Mouse (Mus musculus) thymus, postnatal 25 days (tissue): Measurements from ENCODE around the gene 1700024P04Rik.

Source experiments
- DNase-seq: peaks from one replicate; pipeline ENCODE4 v3.0.0; 2022

The 1700024P04Rik gene

GRCm38 (mm10) chr13:98963612-98964011 is 20.8 kb downstream of the 1700024P04Rik start:
- no peak for DNase-seq

DNA sequence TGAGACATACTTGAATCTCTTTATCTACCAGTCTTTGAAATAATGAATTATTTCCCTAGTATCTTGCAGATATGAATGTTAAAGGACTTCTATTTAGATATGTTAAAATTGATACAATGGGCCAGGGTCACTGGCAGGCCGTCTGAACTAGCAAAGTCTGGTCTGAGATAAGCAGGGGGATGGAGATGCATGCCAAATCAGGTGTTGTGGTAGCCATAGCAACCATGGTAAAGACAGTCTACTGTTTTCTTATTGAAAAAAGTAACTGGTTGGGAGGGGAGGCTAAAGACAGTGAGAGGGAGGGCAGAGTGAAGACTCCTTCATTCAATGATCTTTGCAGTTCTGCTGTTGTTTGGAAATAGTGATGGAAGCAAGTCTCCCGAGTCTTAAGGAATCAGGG is 26.2 kb downstream of the 1700024P04Rik start:
- no peak for DNase-seq

GRCm38 (mm10) chr13:98956209-98956608 is 28.2 kb downstream of the 1700024P04Rik start:
- DNase-seq, result no peak

- no peak for DNase-seq
These were observed 28.7 kb downstream of the 1700024P04Rik start for GRCm38 (mm10) chr13:98955676-98956075.

- DNase-seq, result no peak
These were observed 29.1 kb downstream of the 1700024P04Rik start for GRCm38 (mm10) chr13:98955226-98955625.

DNA sequence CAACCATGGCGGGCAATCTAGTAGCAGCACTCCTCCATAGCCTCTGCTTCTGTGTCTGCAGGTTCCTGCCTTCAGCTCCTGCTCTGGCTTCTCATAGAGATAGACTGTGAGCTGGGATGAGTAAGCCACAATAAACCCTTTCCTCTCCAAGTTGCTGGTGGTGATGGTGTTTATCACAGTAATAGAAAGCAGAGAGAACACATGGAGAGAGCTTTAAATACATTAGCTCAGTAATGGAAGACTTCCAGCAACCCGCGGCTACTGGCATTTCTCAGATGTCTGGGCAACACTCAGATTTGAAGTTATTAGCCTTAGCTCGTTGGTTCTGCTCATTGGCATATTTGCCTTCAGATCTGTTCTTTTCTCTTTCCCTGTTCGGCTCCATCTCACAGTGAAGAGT is 30.5 kb downstream of the 1700024P04Rik start:
- DNase-seq, result no peak

- DNase-seq, result no peak
These were observed 32.4 kb downstream of the 1700024P04Rik start for GRCm38 (mm10) chr13:98951951-98952350.

DNA sequence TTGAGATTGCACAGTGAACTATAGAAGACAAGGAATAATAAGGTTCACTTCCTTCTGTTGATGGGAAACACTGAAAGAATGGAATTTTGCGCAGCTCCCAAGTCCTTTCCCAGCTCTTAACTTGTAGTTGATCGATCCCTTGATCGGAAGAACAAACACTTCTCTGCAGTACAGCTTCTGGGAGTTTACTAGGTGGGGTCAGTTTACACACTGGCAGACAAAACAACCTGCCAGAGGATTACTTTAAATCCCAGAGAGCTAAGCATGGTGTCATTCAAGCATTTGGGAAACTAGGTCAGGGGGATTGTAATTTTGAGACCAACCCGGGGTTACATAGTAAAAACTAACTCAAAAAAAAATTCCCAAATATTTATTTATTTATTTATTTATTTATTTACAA is 36.2 kb downstream of the 1700024P04Rik start:
- DNase-seq, result no peak

GRCm38 (mm10) chr13:98946434-98946833 is 37.9 kb downstream of the 1700024P04Rik start:
- DNase-seq, result no peak

DNA sequence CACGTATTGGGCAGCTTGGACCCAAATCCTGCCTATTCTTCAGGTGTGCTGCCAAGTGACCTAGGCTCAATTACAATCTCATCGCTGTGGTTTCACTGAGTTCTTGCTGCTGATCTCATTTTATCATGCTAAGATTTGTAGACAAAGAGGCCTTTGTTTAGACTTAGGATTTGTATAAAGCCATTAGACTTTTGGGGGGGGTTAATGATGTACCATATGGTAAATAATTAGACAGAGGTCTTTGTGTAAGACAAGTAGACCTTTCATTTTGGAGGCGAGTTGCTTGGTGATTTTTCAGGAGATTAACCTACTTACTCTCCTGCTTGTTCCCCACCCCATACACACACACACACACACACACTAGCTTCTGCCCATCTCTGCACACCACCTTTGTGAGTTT is 38.5 kb downstream of the 1700024P04Rik start:
- no peak for DNase-seq

- DNase-seq, result no peak
These were observed 39.0 kb downstream of the 1700024P04Rik start for GRCm38 (mm10) chr13:98945381-98945780.

DNA sequence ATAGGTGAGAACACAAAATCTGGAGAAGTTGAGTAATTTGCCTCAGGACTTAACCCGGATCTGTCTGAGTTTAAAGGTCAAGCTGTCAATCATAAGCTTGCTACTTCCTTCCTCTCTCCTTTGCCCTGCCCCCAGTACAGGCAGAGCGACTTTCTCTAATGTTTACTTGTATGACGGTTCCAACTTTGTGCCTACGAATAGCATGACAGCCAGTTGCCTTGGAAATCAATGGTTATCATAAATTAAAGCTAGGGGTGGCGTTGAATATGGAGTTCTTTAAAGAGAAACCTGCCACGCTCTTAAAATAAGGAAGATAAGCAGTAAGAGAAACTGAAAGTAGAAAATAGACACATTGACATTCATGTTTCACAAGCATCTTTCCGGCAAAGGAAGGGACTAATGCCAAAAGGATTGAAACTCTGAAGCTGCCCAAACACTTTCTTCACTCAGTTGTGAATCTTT is 39.7 kb downstream of the 1700024P04Rik start:
- DNase-seq, result peak; percentile 60

DNA sequence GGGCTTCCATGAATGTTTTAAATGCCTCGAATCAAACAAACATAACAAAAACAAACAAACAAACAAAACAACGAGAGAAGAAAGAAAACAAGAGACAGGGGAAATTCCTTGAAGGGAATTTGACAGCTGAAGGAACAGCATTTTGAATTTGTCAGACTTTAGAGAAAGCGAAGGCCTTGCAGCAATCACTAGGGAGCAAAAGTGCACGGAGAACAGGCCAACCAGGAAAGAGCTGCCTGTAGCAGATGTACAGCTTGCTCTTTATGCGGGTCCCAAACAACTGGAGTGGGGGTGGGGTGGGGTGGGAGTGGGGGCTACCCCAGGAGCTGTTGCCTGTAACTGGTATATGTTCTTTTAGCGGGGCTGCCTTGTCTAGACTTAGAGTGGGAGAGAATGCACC is 42.0 kb downstream of the 1700024P04Rik start:
- no peak for DNase-seq

- DNase-seq, result no peak
These were observed 42.5 kb downstream of the 1700024P04Rik start for GRCm38 (mm10) chr13:98941829-98942343.

DNA sequence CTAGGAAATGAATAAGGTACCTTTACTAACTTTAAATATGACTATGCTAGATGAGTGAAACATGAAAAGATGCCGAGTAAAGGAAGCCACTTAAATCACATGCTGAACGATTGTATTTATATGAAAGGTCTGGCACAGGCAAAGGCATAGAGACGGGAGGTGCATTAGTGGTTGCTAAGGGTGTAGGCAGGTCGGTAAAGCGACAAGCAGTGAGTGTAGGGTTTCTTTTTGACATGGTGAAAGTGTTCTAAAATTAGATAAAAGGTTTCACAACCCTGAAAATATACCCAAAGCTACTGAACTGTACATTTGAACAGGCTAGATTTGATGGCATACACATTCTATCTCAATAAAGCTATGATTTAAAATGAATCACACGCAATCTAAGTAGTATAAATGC is 47.3 kb downstream of the 1700024P04Rik start:
- no peak for DNase-seq
